Mouse (Mus musculus): ENCODE data around the gene Uty. TPM values are rescaled to one million over a fixed set of nuclear protein-coding genes. Genes with fewer than 3 reads are reported as not detected.

The Uty gene
- total and polyA plus RNA-seq, 3 experiments: 7.4 to 115 (median 21.4) TPM

DNA sequence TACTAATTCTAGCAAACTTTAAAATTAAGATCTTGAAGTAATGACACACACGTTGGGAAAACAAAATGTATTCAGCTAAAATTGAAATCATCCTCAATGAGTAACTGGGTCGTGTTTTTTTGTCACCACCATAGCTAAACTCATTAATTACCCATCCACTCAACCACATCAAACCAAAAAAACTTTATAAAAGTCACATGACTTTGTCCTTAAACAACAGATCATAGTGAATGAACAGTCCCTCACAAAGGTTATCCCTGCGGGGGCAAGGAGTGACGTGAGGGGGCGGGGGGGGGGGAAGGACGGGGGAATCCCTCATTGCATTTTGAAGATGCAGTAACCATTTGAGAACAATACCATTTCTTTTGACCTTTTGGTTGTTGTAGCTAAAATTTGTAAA lies 558 bp upstream of the Uty start:
- no peak for DNase-seq (ENCODE audit: low read depth, low spot score)

DNA sequence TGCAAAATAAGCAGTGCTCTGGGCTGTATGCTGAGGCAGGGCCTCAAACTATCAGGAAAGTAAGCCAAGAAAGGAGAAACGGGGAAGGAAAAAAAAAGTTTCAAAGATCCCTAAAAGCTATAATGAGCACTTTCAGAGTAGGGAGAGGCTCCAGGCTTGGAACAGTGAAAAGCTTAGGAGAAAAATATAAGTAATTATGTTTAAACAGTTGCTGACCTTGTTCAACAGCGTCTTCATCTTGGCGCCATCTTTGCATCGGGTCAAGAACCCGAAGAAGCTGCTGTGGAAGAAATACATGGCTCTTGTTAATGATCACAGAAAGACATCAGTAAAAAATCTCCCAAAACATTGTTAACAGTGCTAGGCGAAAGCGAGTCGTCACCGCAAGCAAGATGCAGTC lies 619 bp downstream of the Uty start:
- TF ChIP-seq GATA1 (IDR thresholded peaks at IDR 0.05; ENCODE audit: low read depth, low read length): no peak
- Histone ChIP-seq H3K27me3 (ENCODE audit: control insufficient read depth in 1 of 2, insufficient read depth in 2 of 2, low read length in 2 of 2) (no peaks in the 10 kb centered on the region), H3K36me3 (ENCODE audit: control insufficient read depth in 1 of 2, insufficient read depth in 2 of 2, low read length in 2 of 2) (peaks cover 3 to 17% of the 10 kb centered on the region in 2 experiments; a peak in 2 of 4 replicates), H3K9ac (ENCODE audit: control insufficient read depth, low read depth, low read length, poor library complexity, severe bottlenecking) (peak overlapping the region; percentile 93), H3K27ac (ENCODE audit: control insufficient read depth, low read depth, low read length) (peak overlapping the region; percentile 98), H3K4me1 (ENCODE audit: control insufficient read depth in 1 of 2, insufficient read depth in 2 of 2, low read length in 2 of 2) (peaks cover 2 to 5% of the 10 kb centered on the region in 2 experiments; a peak in 2 of 4 replicates), H3K79me2 (ENCODE audit: control insufficient read depth, insufficient read depth, low read length, poor library complexity) (peaks cover 21% of the 10 kb centered on the region), H3K9me3 (replicated peaks; ENCODE audit: insufficient read depth, low read length) (no peaks in the 10 kb centered on the region), H3K4me3 (ENCODE audit: control insufficient read depth in 1 of 2, insufficient read depth in 1 of 2, low read depth in 2 of 2, low read length in 2 of 2) (peak overlapping the region; percentile 89 to 95)
- peak; percentile 71 for DNase-seq (ENCODE audit: low read depth, low spot score)

More for the DNA sequence above, 558 bp upstream of the Uty start:
- Histone ChIP-seq H3K79me2 (ENCODE audit: control insufficient read depth, insufficient read depth, low read length, poor library complexity) (peaks cover 19% of the 10 kb centered on the region), H3K27ac (ENCODE audit: control insufficient read depth, low read depth, low read length) (no peak overlapping the region), H3K9ac (ENCODE audit: control insufficient read depth, low read depth, low read length, poor library complexity, severe bottlenecking) (peak overlapping the region; percentile 52), H3K4me3 (ENCODE audit: control insufficient read depth in 1 of 2, insufficient read depth in 1 of 2, low read depth in 2 of 2, low read length in 2 of 2) (peak overlapping the region in 1 of 2 experiments; percentile 51; a peak in 3 of 4 replicates), H3K4me1 (ENCODE audit: control insufficient read depth in 1 of 2, insufficient read depth in 2 of 2, low read length in 2 of 2) (peaks cover 2 to 5% of the 10 kb centered on the region in 2 experiments; a peak in 2 of 4 replicates), H3K9me3 (replicated peaks; ENCODE audit: insufficient read depth, low read length) (no peaks in the 10 kb centered on the region), H3K27me3 (ENCODE audit: control insufficient read depth in 1 of 2, insufficient read depth in 2 of 2, low read length in 2 of 2) (no peaks in the 10 kb centered on the region), H3K36me3 (ENCODE audit: control insufficient read depth in 1 of 2, insufficient read depth in 2 of 2, low read length in 2 of 2) (peaks cover 1 to 15% of the 10 kb centered on the region in 2 experiments; a peak in 2 of 4 replicates)
- no peak for TF ChIP-seq RAD21 (IDR thresholded peaks at IDR 0.05; ENCODE audit: low read depth, low read length)
- TF ChIP-seq CTCF (IDR thresholded peaks at IDR 0.05 in 2 of 3, conservative IDR thresholded peaks at IDR 0.05 in 1 of 3; ENCODE audit: control insufficient read depth in 1 of 3, insufficient read depth in 1 of 3, low read depth in 2 of 3, low read length in 3 of 3, poor library complexity in 1 of 3, severe bottlenecking in 1 of 3): no peak
- no peak for TF ChIP-seq ZMIZ1 (IDR thresholded peaks at IDR 0.05; ENCODE audit: low read depth, low read length)
- no peak for TF ChIP-seq GABPA (IDR thresholded peaks at IDR 0.05; ENCODE audit: low read depth, low read length)
- TF ChIP-seq EP300 (IDR thresholded peaks at IDR 0.05; ENCODE audit: low read depth in 1 of 2, low read length in 2 of 2): no peak
- no peak for TF ChIP-seq NELFE (IDR thresholded peaks at IDR 0.05; ENCODE audit: low read depth, low read length)
- no peak for TF ChIP-seq RCOR1 (IDR thresholded peaks at IDR 0.05; ENCODE audit: low read depth, low read length)
- TF ChIP-seq SMC3 (IDR thresholded peaks at IDR 0.05; ENCODE audit: low read depth, low read length): no peak
- TF ChIP-seq KAT2A (conservative IDR thresholded peaks at IDR 0.05; ENCODE audit: low read depth, low read length): no peak
- no peak for TF ChIP-seq E2F4 (IDR thresholded peaks at IDR 0.05; ENCODE audit: borderline replicate concordance, low read depth, low read length)
- TF ChIP-seq JUND (IDR thresholded peaks at IDR 0.05; ENCODE audit: low read depth, low read length): no peak
- TF ChIP-seq MXI1 (IDR thresholded peaks at IDR 0.05; ENCODE audit: low read depth, low read length): no peak
- TF ChIP-seq ZKSCAN1 (IDR thresholded peaks at IDR 0.05; ENCODE audit: low read depth, low read length): no peak
- TF ChIP-seq SIN3A (IDR thresholded peaks at IDR 0.05; ENCODE audit: low read length): no peak
- TF ChIP-seq TAL1 (IDR thresholded peaks at IDR 0.05; ENCODE audit: low read length): no peak
- no peak for TF ChIP-seq CHD2 (IDR thresholded peaks at IDR 0.05; ENCODE audit: low read length)
